Mouse (Mus musculus) lung, embryonic 16.5 days (tissue): ENCODE measurements around the gene Csgalnact2. TPM values are rescaled to one million over a fixed set of nuclear protein-coding genes. Genes with fewer than 3 reads are reported as not detected.

Experiments used
- ATAC-seq: fragments of 200-750 bp; cut with Nextera tagmentation; 2 replicates; pipeline ENCODE4 v1.8.0; 2017; ENCODE audit warnings: low read depth, mild to moderate bottlenecking, moderate library complexity
- H3K27ac ChIP-seq: fragments of 300-500 bp; sonication (generic); 2 replicates; pipeline ENCODE4 v1.5.1; 2014; ENCODE audit warnings: mild to moderate bottlenecking, control low read depth, low read length
- H3K27me3 ChIP-seq: fragments of 300-500 bp; sonication (generic); 2 replicates; pipeline ENCODE4 v1.6.1; 2014; ENCODE audit warnings: low read depth, low read length, mixed read lengths; ENCODE audit not compliant: control insufficient read depth, insufficient read depth
- H3K36me3 ChIP-seq: fragments of 300-500 bp; sonication (generic); 2 replicates; pipeline ENCODE4 v1.6.1; 2014; ENCODE audit warnings: low read length; ENCODE audit not compliant: control insufficient read depth, insufficient read depth
- H3K4me1 ChIP-seq: fragments of 300-500 bp; sonication (generic); replicated peaks from 2 replicates; pipeline ENCODE4 v1.6.1; 2014; ENCODE audit warnings: low read length, mixed read lengths; ENCODE audit not compliant: control insufficient read depth, insufficient read depth
- H3K4me2 ChIP-seq: fragments of 300-500 bp; sonication (generic); 2 replicates; pipeline ENCODE4 v1.6.1; 2014; ENCODE audit warnings: low read depth, low read length, control low read depth
- H3K4me3 ChIP-seq: fragments of 300-500 bp; sonication (generic); 2 replicates; pipeline ENCODE4 v1.5.1; 2014; ENCODE audit warnings: mild to moderate bottlenecking, low read length, control low read depth
- H3K9ac ChIP-seq: fragments of 300-500 bp; sonication (generic); 2 replicates; pipeline ENCODE4 v1.6.1; 2014; ENCODE audit warnings: low read length, control low read depth
- H3K9me3 ChIP-seq: fragments of 300-500 bp; sonication (generic); 2 replicates; pipeline ENCODE4 v1.6.1; 2016; ENCODE audit warnings: low read length; ENCODE audit not compliant: control insufficient read depth
- WGBS: fragments of 180-500 bp; shearing (Covaris S2); extraction: QIAGEN DNeasy Blood & Tissue Kit; methylation state at CpG from one replicate; pipeline ENCODE4 v1.1.7; 2014; 5-methylcytosine and 5-hydroxymethylcytosine counted together
- polyA plus RNA-seq: library from polyadenylated mRNA; unstranded; fragments of >200 nt; fragmentation: Nextera tagmentation; extraction: Ambion mirVana; gene quantifications from 2 replicates; pipeline ENCODE4 v1.2.1, GENCODE M21; 2015

The Csgalnact2 gene
- polyA plus RNA-seq, 1 experiment from 2014 or later = 23.1 TPM

DNA sequence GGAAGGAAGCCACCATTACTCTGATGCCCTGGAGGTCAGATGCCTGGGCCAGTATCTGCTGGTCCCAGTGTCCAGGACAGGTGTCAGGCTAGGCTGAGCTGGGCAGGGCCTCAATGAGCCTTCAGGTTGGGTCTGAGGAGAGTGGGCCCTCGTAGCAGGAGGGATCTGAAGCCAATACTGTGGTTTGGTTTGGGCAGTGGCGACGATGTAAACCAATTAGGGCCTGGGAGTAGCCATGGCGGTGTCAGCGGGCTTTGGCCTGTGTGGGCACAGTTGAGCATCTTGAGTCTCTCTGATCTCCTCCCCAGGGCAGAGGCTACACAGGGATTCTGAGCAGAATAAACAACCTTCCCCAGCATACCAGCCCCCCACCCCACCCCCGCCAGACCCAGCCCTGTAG lies 55.3 kb downstream of the Csgalnact2 start:
- 61% methylated on average over 6 of the region's 6 CpGs for WGBS
- Histone ChIP-seq H3K27me3 (no peaks in the 10 kb centered on the region), H3K4me3 (no peak overlapping the region), H3K4me1 (no peaks in the 10 kb centered on the region), H3K9ac (no peak overlapping the region), H3K4me2 (no peak overlapping the region), H3K9me3 (no peaks in the 10 kb centered on the region), H3K27ac (no peak overlapping the region), H3K36me3 (no peaks in the 10 kb centered on the region)
- ATAC-seq = 0 out of 2 replicates have a peak, but pooled peaks have one; percentile 29

DNA sequence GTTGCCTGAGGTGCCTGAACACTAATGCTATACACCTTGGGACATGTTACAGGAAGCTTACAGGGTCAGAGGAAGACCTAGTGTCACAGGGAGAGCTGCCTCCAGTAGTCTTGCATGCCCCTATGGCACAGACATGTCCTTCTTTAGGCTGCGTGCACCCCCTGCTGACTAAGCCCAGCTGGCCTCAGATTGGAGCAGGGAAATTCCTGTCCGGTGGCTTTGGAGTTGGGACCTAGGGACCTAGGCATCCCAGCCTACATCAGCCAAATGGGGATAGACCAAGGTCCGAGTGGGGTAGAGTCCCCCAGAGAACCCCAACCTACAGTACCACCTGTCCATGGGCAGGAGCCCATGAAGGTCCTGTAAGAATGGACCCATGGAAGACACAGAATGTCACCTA lies 56.6 kb downstream of the Csgalnact2 start:
- ATAC-seq = no peak
- H3K9ac ChIP-seq = no peak overlapping the region
- no peak overlapping the region for H3K4me2 ChIP-seq
- no peaks in the 10 kb centered on the region for H3K36me3 ChIP-seq
- H3K27me3 ChIP-seq = no peaks in the 10 kb centered on the region
- no peaks in the 10 kb centered on the region for H3K9me3 ChIP-seq
- no peak overlapping the region for H3K4me3 ChIP-seq
- H3K27ac ChIP-seq = no peak overlapping the region
- H3K4me1 ChIP-seq = no peaks in the 10 kb centered on the region
- WGBS = 82% methylated on average over 3 of the region's 3 CpGs

DNA sequence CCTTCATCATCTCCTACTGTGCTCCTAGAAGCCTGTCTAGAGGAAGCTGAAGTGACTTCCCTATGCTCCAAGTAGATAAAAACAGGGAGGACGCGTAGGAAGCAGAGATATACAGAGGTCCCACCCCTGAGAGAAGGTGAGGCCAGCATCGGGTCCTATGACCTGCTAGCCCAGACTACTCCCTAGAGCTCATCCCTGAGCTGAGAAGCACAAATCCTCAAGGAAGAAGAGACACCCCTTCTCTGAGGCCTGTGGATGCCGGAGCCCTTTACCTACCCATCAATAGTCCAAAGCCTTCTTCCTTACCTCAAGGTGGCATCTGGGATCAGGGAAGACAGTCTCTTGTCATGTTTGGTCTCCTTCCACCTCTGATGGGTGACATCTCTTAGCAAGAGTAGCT lies 58.2 kb downstream of the Csgalnact2 start:
- Histone ChIP-seq H3K27me3 (no peaks in the 10 kb centered on the region), H3K4me1 (peaks cover 4% of the 10 kb centered on the region; the same call in 1 of the 2 replicates), H3K27ac (no peak overlapping the region), H3K36me3 (no peaks in the 10 kb centered on the region), H3K9me3 (no peaks in the 10 kb centered on the region), H3K4me2 (no peak overlapping the region), H3K4me3 (no peak overlapping the region), H3K9ac (no peak overlapping the region)
- whole genome bisulfite sequencing = 81% methylated on average over 4 of the region's 4 CpGs
- ATAC-seq = no peak

DNA sequence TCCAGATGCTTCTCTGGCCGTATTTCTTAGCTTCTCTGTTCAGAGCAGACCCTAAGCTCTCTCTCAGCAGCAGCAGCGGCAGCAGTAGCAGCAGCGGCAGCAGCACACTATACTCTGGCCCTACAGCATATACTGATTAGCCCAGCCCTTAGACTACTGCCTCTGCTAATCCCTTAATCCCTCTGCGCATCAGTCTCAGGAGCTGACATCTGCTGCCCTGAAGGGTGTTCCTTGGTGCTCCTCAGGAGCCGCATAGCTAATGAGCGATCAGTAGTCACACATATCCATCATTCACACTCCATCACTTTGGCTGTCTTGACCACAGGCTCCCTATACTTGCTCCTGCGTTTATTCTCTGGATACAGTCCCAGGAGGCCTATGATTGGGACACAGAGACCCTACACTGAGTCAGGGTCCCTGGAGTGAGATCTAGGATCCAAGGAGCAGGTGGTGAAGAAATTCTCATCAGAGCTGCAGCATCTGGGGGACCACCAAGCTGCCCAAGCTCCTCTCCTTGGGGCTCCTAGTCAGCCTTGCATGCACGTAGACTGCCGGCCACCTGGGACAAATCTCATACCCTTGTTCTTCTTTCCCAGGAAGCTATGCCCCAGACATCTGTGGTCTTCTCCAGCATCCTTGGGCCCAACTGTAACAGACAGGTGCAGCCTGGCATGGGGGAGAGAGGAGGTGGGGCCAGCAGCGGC lies 59.0 kb downstream of the Csgalnact2 start:
- Histone ChIP-seq H3K9me3 (no peaks in the 10 kb centered on the region), H3K9ac (no peak overlapping the region), H3K4me3 (no peak overlapping the region), H3K36me3 (no peaks in the 10 kb centered on the region), H3K27me3 (no peaks in the 10 kb centered on the region), H3K4me1 (peaks cover 4% of the 10 kb centered on the region; the same call in 1 of the 2 replicates), H3K27ac (no peak overlapping the region), H3K4me2 (no peak overlapping the region)
- no peak for ATAC-seq
- 61% methylated on average over 10 of the region's 10 CpGs for WGBS

DNA sequence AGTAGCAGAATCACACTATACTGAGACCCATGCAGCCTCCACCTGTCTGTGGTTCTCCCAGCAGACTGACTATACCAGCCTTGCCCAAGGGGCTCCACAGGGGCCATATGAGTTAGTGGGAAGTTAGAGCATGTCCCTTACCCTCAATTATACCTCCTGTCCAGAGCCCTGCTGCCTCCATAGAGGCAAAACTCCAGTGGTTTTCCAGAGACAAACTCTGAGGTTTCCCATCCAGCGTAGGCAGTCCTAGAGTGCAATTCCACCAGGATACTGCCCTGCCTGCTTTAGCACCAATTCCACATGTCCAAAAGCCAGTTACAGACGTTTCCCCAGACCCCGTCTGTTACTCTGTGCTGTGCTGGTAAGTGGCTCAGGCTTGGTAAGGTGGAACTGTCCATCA lies 59.6 kb downstream of the Csgalnact2 start:
- Histone ChIP-seq H3K4me1 (peaks cover 6% of the 10 kb centered on the region; the same call in 1 of the 2 replicates), H3K27me3 (no peaks in the 10 kb centered on the region), H3K4me3 (no peak overlapping the region), H3K36me3 (no peaks in the 10 kb centered on the region), H3K9ac (no peak overlapping the region), H3K4me2 (no peak overlapping the region), H3K27ac (no peak overlapping the region), H3K9me3 (no peaks in the 10 kb centered on the region)
- no peak for ATAC-seq
- WGBS = 67% methylated on average over 3 of the region's 3 CpGs

DNA sequence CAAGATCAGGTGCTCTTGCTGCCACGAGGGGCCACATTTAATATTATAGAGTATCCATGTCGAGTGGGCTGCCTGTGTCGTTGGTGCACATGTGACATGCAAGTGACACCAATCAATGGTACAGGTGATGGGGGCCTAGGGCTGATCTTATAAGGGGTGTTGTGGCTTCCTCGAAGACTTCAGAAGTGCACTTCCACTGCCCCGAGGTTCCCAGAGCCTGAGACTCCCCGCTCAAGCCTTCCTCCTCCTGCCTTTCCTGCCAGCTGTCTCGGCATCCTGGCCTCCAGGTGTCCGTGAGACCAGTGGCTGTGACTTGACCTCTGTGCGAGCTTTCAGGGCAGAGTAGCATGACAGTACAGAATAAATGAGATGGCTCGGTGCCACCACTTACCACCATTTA lies 60.2 kb downstream of the Csgalnact2 start:
- no peaks in the 10 kb centered on the region for H3K27me3 ChIP-seq

DNA sequence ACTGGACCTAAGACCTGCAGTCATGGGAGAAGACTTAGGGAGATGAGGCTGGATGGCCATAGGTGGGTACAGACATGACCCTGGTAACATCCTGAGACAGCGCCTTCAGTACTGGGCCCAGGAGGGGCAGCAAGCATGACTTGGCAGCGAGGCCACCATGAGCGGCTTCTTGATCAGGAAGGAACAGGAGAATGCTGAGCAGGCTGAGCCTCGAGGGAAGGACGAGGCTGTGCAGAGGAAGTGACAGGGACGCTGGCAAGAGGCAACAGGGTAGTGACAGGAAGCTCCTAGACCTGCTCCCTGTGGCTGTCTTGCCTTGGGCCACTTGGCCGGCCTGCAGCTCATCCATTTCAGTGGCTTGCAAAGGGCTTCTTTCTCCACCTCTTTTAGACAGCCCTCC lies 61.5 kb downstream of the Csgalnact2 start:
- WGBS = 49% methylated on average over 7 of the region's 7 CpGs
- H3K4me1 ChIP-seq = peaks cover 10% of the 10 kb centered on the region; the same call in 1 of the 2 replicates
- H3K4me2 ChIP-seq = no peak overlapping the region
- no peak for ATAC-seq
- H3K27ac ChIP-seq = no peak overlapping the region
- no peak overlapping the region for H3K9ac ChIP-seq
- H3K9me3 ChIP-seq = no peaks in the 10 kb centered on the region
- no peaks in the 10 kb centered on the region for H3K27me3 ChIP-seq
- H3K4me3 ChIP-seq = no peak overlapping the region
- no peaks in the 10 kb centered on the region for H3K36me3 ChIP-seq

More for the DNA sequence above, 60.2 kb downstream of the Csgalnact2 start:
- ATAC-seq = no peak
- peaks cover 10% of the 10 kb centered on the region; the same call in 1 of the 2 replicates for H3K4me1 ChIP-seq
- no peak overlapping the region for H3K4me2 ChIP-seq
- no peaks in the 10 kb centered on the region for H3K9me3 ChIP-seq
- WGBS = 55% methylated on average over 10 of the region's 10 CpGs
- no peaks in the 10 kb centered on the region for H3K36me3 ChIP-seq
- no peak overlapping the region for H3K27ac ChIP-seq
- no peak overlapping the region for H3K4me3 ChIP-seq
- no peak overlapping the region for H3K9ac ChIP-seq

DNA sequence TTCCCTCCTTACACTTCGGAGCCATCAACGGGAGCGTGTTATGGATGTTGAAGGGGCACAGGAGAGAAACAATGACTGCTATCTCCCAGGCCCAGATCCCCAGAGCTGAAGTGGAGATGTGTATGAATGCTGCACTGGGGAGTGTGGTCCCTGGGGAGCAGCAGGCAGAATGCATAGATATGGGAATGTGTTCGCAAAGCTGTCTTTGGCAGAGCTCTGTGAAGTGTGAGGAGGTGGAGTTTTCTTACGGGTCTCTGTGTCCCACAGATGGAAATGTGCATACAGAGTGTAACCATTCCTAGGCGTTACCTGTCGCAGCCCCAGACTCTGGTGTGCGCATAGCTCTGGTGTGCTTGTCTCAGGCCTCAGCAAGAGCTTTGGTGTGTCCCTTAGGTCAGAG lies 62.2 kb downstream of the Csgalnact2 start:
- Histone ChIP-seq H3K4me3 (no peak overlapping the region), H3K9ac (no peak overlapping the region), H3K4me2 (no peak overlapping the region), H3K4me1 (peaks cover 10% of the 10 kb centered on the region; the same call in 1 of the 2 replicates), H3K27me3 (no peaks in the 10 kb centered on the region), H3K27ac (no peak overlapping the region), H3K36me3 (no peaks in the 10 kb centered on the region), H3K9me3 (no peaks in the 10 kb centered on the region)
- no peak for ATAC-seq
- WGBS = 82% methylated on average over 8 of the region's 8 CpGs

DNA sequence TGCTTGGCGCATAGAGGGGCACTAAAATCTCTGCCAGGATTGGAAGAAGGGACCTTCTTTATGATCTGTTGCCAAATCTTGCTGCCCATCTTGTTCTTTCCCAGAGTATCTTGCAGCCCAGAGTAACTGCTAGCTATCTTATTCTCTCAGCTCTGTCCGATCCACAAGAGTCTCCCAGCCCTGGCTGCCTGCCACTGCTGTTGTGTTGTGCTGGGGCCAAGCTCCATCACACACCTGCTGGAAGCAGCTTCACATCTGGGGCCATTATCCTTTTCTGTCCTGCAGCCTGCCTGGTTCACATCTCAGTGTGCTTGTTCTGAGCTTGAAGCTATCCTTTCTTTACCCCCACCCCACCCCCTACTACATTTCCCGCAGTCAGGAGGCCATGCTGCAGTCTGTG lies 62.7 kb downstream of the Csgalnact2 start:
- Histone ChIP-seq H3K9ac (no peak overlapping the region), H3K9me3 (no peaks in the 10 kb centered on the region), H3K27me3 (no peaks in the 10 kb centered on the region), H3K4me3 (no peak overlapping the region), H3K27ac (no peak overlapping the region), H3K36me3 (no peaks in the 10 kb centered on the region), H3K4me2 (no peak overlapping the region), H3K4me1 (peaks cover 10% of the 10 kb centered on the region; the same call in 1 of the 2 replicates)
- WGBS = 69% methylated on average over 3 of the region's 3 CpGs
- ATAC-seq = no peak
